Mouse (Mus musculus) bone marrow macrophage, adult 2 months (primary cell): ENCODE measurements around the gene Trip10. TPM values are rescaled to one million over a fixed set of nuclear protein-coding genes. Genes with fewer than 3 reads are reported as not detected.

Experiments
- H3K27ac ChIP-seq: 2 replicates; pipeline ENCODE4 v1.5.1; 2012; ENCODE audit warnings: low read depth, low read length; ENCODE audit not compliant: insufficient read depth
- H3K4me1 ChIP-seq: 2 replicates; pipeline ENCODE4 v1.6.1; 2012; ENCODE audit warnings: low read length; ENCODE audit not compliant: control insufficient read depth, insufficient read depth
- H3K4me3 ChIP-seq: 2 replicates; pipeline ENCODE4 v1.5.1; 2012; ENCODE audit warnings: mild to moderate bottlenecking, low read length, moderate library complexity; ENCODE audit not compliant: insufficient read depth
- CTCF ChIP-seq: IDR thresholded peaks from 2 replicates; pipeline ENCODE4 v1.5.1; 2012; ENCODE audit warnings: low read depth, mild to moderate bottlenecking, low read length, moderate library complexity
- POLR2A ChIP-seq: IDR thresholded peaks from 2 replicates; pipeline ENCODE4 v1.6.1; 2012; ENCODE audit warnings: mild to moderate bottlenecking, low read depth, low read length, borderline replicate concordance
- polyA plus RNA-seq: library from polyadenylated mRNA; stranded (reverse); fragments of >200 nt; gene quantifications from 2 replicates; pipeline ENCODE4 v1.2.4, GENCODE M21; 2012; ENCODE audit not compliant: missing spikeins, insufficient read depth, insufficient read length

The Trip10 gene
- polyA plus RNA-seq, 1 experiment, result 24.6 TPM

DNA sequence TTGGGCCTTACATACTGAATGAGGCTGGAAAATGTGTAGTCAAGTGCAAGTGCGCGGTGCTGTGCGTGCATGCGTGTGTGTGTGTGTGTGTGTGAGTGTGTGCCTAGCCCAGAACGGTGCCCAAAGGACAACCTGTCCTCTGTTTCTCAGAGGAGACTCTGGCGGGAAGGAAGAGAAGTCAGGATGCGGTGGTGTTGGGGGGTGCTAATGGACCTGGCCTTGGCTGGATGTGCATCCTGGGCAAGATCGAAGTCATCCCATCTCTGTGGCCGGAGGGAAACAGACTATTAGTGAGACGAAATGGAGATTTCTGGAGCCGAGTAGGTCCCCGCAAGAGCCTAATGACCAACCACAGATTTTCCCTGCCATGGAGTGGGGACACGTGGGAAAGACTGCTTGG lies 484 bp upstream of the Trip10 start:
- TF ChIP-seq POLR2A (no peak), CTCF (no peak)
- Histone ChIP-seq H3K4me1 (peaks cover 15% of the 10 kb centered on the region), H3K27ac (peak overlapping the region; percentile 64), H3K4me3 (peak overlapping the region; percentile 75)

DNA sequence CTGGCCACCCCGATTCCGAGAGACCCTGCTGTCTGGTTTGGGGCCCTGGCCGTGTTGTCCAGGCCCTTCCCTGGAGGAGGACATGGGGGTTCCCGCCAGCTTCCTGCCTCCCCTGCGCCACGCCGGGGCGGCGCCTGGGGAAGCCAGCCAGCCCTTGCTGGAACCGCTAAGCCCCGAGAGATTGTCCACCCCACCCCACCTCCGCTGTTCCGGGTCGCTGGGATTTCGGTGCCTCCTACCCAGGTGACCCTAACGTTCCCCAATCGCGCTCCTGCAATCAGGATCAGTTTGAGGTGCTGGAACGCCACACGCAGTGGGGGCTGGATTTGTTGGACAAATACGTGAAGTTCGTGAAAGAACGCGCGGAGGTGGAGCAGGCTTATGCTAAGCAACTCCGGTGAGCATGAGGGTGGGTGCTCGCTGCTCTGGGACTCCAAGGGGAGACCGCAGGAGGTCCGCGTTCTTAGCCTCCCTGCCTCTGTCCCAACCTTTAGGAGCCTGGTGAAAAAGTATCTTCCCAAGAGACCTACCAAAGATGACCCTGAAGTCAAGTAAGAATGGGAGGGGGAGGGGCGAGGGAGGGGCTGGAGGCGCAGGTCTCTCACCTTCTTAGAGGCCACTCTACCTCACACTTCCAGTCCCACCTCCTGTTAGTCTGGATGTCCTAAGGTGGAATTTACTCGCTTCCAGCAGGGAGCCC lies 1.4 kb downstream of the Trip10 start:
- Histone ChIP-seq H3K4me3 (peak overlapping the region; percentile 96), H3K4me1 (peaks cover 10% of the 10 kb centered on the region), H3K27ac (no peak overlapping the region)
- no peak for TF ChIP-seq POLR2A

- Histone ChIP-seq H3K4me3 (no peak overlapping the region), H3K4me1 (peaks cover 4% of the 10 kb centered on the region)
- TF ChIP-seq CTCF, result no peak
- no peak for TF ChIP-seq POLR2A
Measured at GRCm38 (mm10) chr17:57251431-57251830, 2.2 kb downstream of the Trip10 start.

DNA sequence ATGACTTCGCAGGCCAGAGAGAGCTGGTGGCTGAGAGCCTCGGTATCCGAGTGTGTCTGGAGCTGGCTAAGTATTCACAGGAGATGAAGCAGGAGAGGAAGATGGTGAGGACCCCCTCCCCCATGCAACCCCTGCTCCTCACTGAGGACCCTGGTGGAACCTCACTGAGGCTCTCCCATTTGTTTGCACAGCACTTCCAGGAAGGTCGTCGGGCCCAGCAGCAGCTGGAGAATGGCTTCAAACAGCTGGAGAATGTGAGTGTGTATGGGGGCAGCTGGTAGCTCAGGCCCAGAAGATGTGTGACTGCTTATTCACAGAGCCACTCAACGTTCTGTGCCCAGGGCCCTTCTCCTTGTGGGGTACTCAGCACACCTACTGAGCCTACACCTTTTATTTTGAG lies 4.1 kb downstream of the Trip10 start:
- H3K4me1 ChIP-seq, result peaks cover 4% of the 10 kb centered on the region
- TF ChIP-seq POLR2A (no peak), CTCF (no peak)
- H3K27ac ChIP-seq, result no peak overlapping the region
- no peak overlapping the region for H3K4me3 ChIP-seq

More at GRCm38 (mm10) chr17:57251431-57251830, 2.2 kb downstream of the Trip10 start:
- no peak overlapping the region for H3K27ac ChIP-seq

DNA sequence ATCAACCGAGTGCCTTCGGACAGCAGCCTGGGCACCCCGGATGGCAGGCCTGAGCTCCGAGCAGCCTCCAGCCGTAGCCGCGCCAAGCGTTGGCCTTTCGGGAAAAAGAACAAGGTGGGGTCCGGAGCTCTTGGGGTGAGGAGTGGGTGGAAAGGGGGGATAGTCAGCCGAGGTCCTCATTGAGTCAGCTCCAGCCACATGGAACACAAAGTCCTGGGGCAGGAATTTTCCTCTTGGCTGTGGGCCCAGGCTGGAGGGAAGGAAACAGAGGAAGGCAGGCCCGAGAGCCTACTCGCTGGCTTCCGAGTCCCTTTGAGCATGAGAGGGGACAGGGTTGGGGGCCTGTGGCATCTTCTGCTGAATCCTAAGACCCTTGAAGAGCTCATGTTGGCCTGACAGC lies 6.1 kb downstream of the Trip10 start:
- Histone ChIP-seq H3K4me3 (no peak overlapping the region), H3K4me1 (no peaks in the 10 kb centered on the region), H3K27ac (no peak overlapping the region)
- TF ChIP-seq CTCF (no peak), POLR2A (no peak)

GRCm38 (mm10) chr17:57256921-57257485 lies 7.7 kb downstream of the Trip10 start:
- TF ChIP-seq POLR2A, result no peak
- TF ChIP-seq CTCF, result no peak
- Histone ChIP-seq H3K27ac (no peak overlapping the region), H3K4me3 (no peak overlapping the region), H3K4me1 (no peaks in the 10 kb centered on the region)

GRCm38 (mm10) chr17:57258191-57258590 lies 8.9 kb downstream of the Trip10 start:
- Histone ChIP-seq H3K4me1 (no peaks in the 10 kb centered on the region), H3K4me3 (no peak overlapping the region), H3K27ac (no peak overlapping the region)
- TF ChIP-seq CTCF (no peak), POLR2A (no peak)

GRCm38 (mm10) chr17:57259742-57260141 lies 10.5 kb downstream of the Trip10 start:
- Histone ChIP-seq H3K4me1 (peaks cover 4% of the 10 kb centered on the region; the same call in 1 of the 2 replicates), H3K4me3 (no peak overlapping the region), H3K27ac (no peak overlapping the region)
- TF ChIP-seq POLR2A, result no peak
- no peak for TF ChIP-seq CTCF

- no peak overlapping the region for H3K27ac ChIP-seq
- no peak for TF ChIP-seq CTCF
- TF ChIP-seq POLR2A, result no peak
- H3K4me1 ChIP-seq, result peaks cover 4% of the 10 kb centered on the region
- no peak overlapping the region for H3K4me3 ChIP-seq
Measured at GRCm38 (mm10) chr17:57260351-57260750, 11.1 kb downstream of the Trip10 start.

DNA sequence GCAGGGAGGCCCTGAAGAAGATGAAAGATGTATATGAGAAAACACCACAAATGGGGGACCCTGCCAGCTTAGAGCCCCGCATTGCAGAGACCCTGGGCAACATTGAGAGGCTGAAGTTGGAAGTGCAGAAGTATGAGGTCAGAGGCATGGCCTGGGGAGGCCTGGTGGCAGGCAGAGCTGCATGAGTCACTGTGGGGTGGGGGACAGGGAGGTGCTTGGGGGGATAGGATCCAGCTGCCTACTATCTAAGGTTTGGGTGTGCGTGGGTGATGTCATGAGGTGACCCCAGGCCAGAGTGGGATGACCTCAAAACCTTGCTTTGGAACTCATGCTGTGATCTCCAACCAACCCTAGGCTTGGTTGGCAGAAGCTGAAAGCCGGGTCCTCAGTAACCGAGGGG lies 12.0 kb downstream of the Trip10 start:
- no peak overlapping the region for H3K27ac ChIP-seq
- no peak overlapping the region for H3K4me3 ChIP-seq
- no peak for TF ChIP-seq CTCF
- TF ChIP-seq POLR2A, result no peak
- H3K4me1 ChIP-seq, result peaks cover 9% of the 10 kb centered on the region
